Mouse (Mus musculus) olfactory bulb, adult 2 months (tissue): ENCODE results near the gene Suds3.

Experiments
- CTCF ChIP-seq: fragments of 200-500 bp; IDR thresholded peaks from 2 replicates; pipeline ENCODE4 v1.5.1; 2012; ENCODE audit warnings: low read depth, mild to moderate bottlenecking, low read length, moderate library complexity; ENCODE audit not compliant: insufficient read depth
- POLR2A ChIP-seq: fragments of 200-500 bp; IDR thresholded peaks from 2 replicates; pipeline ENCODE4 v1.6.1; 2012; ENCODE audit warnings: mild to moderate bottlenecking, low read depth, low read length, moderate library complexity; ENCODE audit not compliant: insufficient read depth

GRCm38 (mm10) chr5:117130726-117131125, 14.8 kb upstream of the Suds3 start:
- no peak for TF ChIP-seq POLR2A
- TF ChIP-seq CTCF, result no peak
